Mouse (Mus musculus) CH12.LX (cell line): ENCODE measurements around the gene Uqcr11. TPM values are rescaled to one million over a fixed set of nuclear protein-coding genes. Genes with fewer than 3 reads are reported as not detected.

ENCODE experiments used
- DNase-seq: peaks from one replicate; pipeline ENCODE4 v3.0.0-alpha.2; 2013; ENCODE audit errors: extremely low read depth
- H3K27ac ChIP-seq: 2 replicates; pipeline ENCODE4 v1.5.1; 2012; ENCODE audit warnings: low read depth, mild to moderate bottlenecking, control low read depth, moderate library complexity; ENCODE audit not compliant: insufficient read depth
- H3K27me3 ChIP-seq: replicated peaks from 2 replicates; pipeline ENCODE3; 2012; ENCODE audit warnings: inconsistent platforms
- H3K36me3 ChIP-seq, 2 experiments: replicated peaks in 1 of 2; 2 replicates each; pipeline versions ENCODE3 to v1.6.1; 2012; ENCODE audit warnings: inconsistent platforms in 1 of 2, low read length in 1 of 2, mild to moderate bottlenecking in 1 of 2, mixed read lengths in 1 of 2, moderate library complexity in 1 of 2; ENCODE audit not compliant: control insufficient read depth in 1 of 2, insufficient read depth in 1 of 2
- H3K4me1 ChIP-seq, 2 experiments: 2 replicates each; pipeline ENCODE4 v1.6.1; 2012; ENCODE audit warnings: inconsistent platforms in 1 of 2, moderate library complexity in 1 of 2; ENCODE audit not compliant: insufficient read depth in 2 of 2, control insufficient read depth in 1 of 2
- H3K4me2 ChIP-seq: 2 replicates; pipeline ENCODE4 v1.6.1; 2012; ENCODE audit warnings: low read depth, mild to moderate bottlenecking, control low read depth; ENCODE audit not compliant: poor library complexity, insufficient read depth, severe bottlenecking
- H3K4me3 ChIP-seq, 3 experiments: fragments of 150-350 bp in 1 of 3; sonication (generic) in 1 of 3; replicated peaks in 1 of 3; 2 replicates each; pipeline versions ENCODE3 to v1.5.1; 2011 to 2012; ENCODE audit warnings: low read depth in 2 of 3, low read length in 2 of 3, mild to moderate bottlenecking in 2 of 3, moderate library complexity in 2 of 3, control low read depth in 1 of 3, improper control_type of control experiment in 1 of 3, inconsistent platforms in 1 of 3, mixed read lengths in 1 of 3; ENCODE audit not compliant: poor library complexity in 1 of 3
- H3K79me2 ChIP-seq: replicated peaks from 2 replicates; pipeline ENCODE4 v1.6.1; 2012; ENCODE audit warnings: mild to moderate bottlenecking, moderate library complexity; ENCODE audit not compliant: control insufficient read depth, poor library complexity, insufficient read depth, severe bottlenecking; ENCODE audit errors: extremely low read depth
- H3K9ac ChIP-seq: 2 replicates; pipeline ENCODE4 v1.6.1; 2012; ENCODE audit warnings: low read depth, mild to moderate bottlenecking, control low read depth, moderate library complexity; ENCODE audit not compliant: insufficient read depth
- H3K9me3 ChIP-seq: replicated peaks from 2 replicates; pipeline ENCODE3; 2012; ENCODE audit warnings: low read length, inconsistent platforms, mixed read lengths
- BHLHE40 ChIP-seq: IDR thresholded peaks from 2 replicates; pipeline ENCODE4 v1.6.1; 2011; ENCODE audit warnings: mild to moderate bottlenecking, low read depth, low read length, improper control_type of control experiment
- CHD1 ChIP-seq: IDR thresholded peaks from 2 replicates; pipeline ENCODE4 v1.6.1; 2012; ENCODE audit warnings: low read depth, low read length, improper control_type of control experiment, inconsistent platforms
- CHD2 ChIP-seq: IDR thresholded peaks from 2 replicates; pipeline ENCODE4 v1.6.1; 2011; ENCODE audit warnings: low read length, improper control_type of control experiment
- CTCF ChIP-seq, 2 experiments: IDR thresholded peaks in 1 of 2; conservative IDR thresholded peaks in 1 of 2; 2 replicates each; pipeline ENCODE4 v1.5.1; 2011 to 2012; ENCODE audit warnings: low read depth in 2 of 2, low read length in 2 of 2, improper control_type of control experiment in 1 of 2, inconsistent platforms in 1 of 2, mild to moderate bottlenecking in 1 of 2, moderate library complexity in 1 of 2
- ETS1 ChIP-seq: conservative IDR thresholded peaks from 2 replicates; pipeline ENCODE4 v1.6.1; 2012; ENCODE audit warnings: low read depth, mild to moderate bottlenecking, inconsistent platforms, low read length, improper control_type of control experiment, moderate library complexity
- KAT2A ChIP-seq: IDR thresholded peaks from 2 replicates; pipeline ENCODE4 v1.6.1; 2012; ENCODE audit warnings: low read length, improper control_type of control experiment, inconsistent platforms; ENCODE audit not compliant: insufficient replicate concordance
- MAX ChIP-seq: IDR thresholded peaks from 2 replicates; pipeline ENCODE4 v1.6.1; 2011; ENCODE audit warnings: low read length, improper control_type of control experiment
- MAZ ChIP-seq: IDR thresholded peaks from 2 replicates; pipeline ENCODE4 v1.6.1; 2012; ENCODE audit warnings: low read depth, mild to moderate bottlenecking, inconsistent platforms, low read length, improper control_type of control experiment, moderate library complexity
- MEF2A ChIP-seq: IDR thresholded peaks from 2 replicates; pipeline ENCODE4 v1.6.1; 2014; ENCODE audit warnings: low read depth, mild to moderate bottlenecking, inconsistent platforms, low read length, improper control_type of control experiment, borderline replicate concordance
- NELFE ChIP-seq: IDR thresholded peaks from 2 replicates; pipeline ENCODE4 v1.6.1; 2011; ENCODE audit warnings: low read depth, low read length, improper control_type of control experiment
- POLR2A ChIP-seq: IDR thresholded peaks from 2 replicates; pipeline ENCODE4 v1.6.1; 2011; ENCODE audit warnings: low read depth, mild to moderate bottlenecking, improper control_type of control experiment, low read length
- RAD21 ChIP-seq: IDR thresholded peaks from 2 replicates; pipeline ENCODE4 v1.6.1; 2011; ENCODE audit warnings: low read depth, mild to moderate bottlenecking, low read length, improper control_type of control experiment, moderate library complexity
- SIN3A ChIP-seq: IDR thresholded peaks from 2 replicates; pipeline ENCODE4 v1.6.1; 2012; ENCODE audit warnings: low read length, improper control_type of control experiment, inconsistent platforms
- TBP ChIP-seq: conservative IDR thresholded peaks from 2 replicates; pipeline ENCODE4 v1.6.1; 2011; ENCODE audit warnings: low read depth, low read length, improper control_type of control experiment
- TCF12 ChIP-seq: IDR thresholded peaks from 2 replicates; pipeline ENCODE4 v1.6.1; 2014; ENCODE audit warnings: low read depth, mild to moderate bottlenecking, inconsistent platforms, low read length, improper control_type of control experiment
- ZMIZ1 ChIP-seq: IDR thresholded peaks from 2 replicates; pipeline ENCODE4 v1.6.1; 2012; ENCODE audit warnings: low read depth, mild to moderate bottlenecking, inconsistent platforms, low read length, improper control_type of control experiment
- ZNF384 ChIP-seq: IDR thresholded peaks from 2 replicates; pipeline ENCODE4 v1.6.1; 2012; ENCODE audit warnings: low read depth, low read length, improper control_type of control experiment, inconsistent platforms
- dilution Hi-C: fragments of 300-500 bp; cut with MboI; formaldehyde crosslinking; loops from 2 replicates; pipeline ENCODE4 v1.14.3; 2020; ENCODE audit warnings: low sequenced_read_pairs; ENCODE audit not compliant: extremely low pct_unique_long_range_greater_than_20kb, extremely low pct_ligation_motif_present
- in situ Hi-C: fragments of 300-500 bp; cut with MboI; formaldehyde crosslinking; loops from 3 replicates; pipeline ENCODE4 v1.14.3; 2019; ENCODE audit warnings: low sequenced_read_pairs, low pct_ligation_motif_present, low pct_unique_long_range_greater_than_20kb, mixed read lengths
- polyA plus RNA-seq: library from polyadenylated mRNA; unstranded; fragments of >175 nt; gene quantifications from 2 replicates; pipeline ENCODE4 v1.2.1, GENCODE M21; 2012; ENCODE audit warnings: low read depth; ENCODE audit not compliant: insufficient read length
- total RNA-seq, 2 experiments: library from RNA; depleted of rRNA; stranded (reverse); fragments of 300-350 nt in 1 of 2; fragments of >200 nt in 1 of 2; gene quantifications; 2 replicates each; pipeline ENCODE4 v1.2.3; 2012 to 2014

Uqcr11 gene
- total and polyA plus RNA-seq, 3 experiments = 206 to 466 (median 444) TPM

- no peaks in the 10 kb centered on the region for H3K9me3 ChIP-seq
- peaks cover 30 to 55% of the 10 kb centered on the region in 2 experiments for H3K4me1 ChIP-seq
- peak overlapping the region; percentile 99 for H3K9ac ChIP-seq
- H3K27me3 ChIP-seq = no peaks in the 10 kb centered on the region
- peak overlapping the region; percentile 96 for H3K27ac ChIP-seq
- no peak for DNase-seq
- no peak overlapping the region; the same call in 1 of the 2 replicates for H3K4me2 ChIP-seq
- H3K4me3 ChIP-seq = peak overlapping the region; percentile 97 to 99 (median 97)
- peaks cover 47% of the 10 kb centered on the region for H3K79me2 ChIP-seq
- TF ChIP-seq ZNF384 = peak; percentile 50; the same call in 1 of the 2 replicates
- no peak for TF ChIP-seq TBP
- no peak for TF ChIP-seq RAD21
- no peak for TF ChIP-seq CHD2
- 0 out of 2 replicates have a peak, but pooled peaks have one; percentile 13 for TF ChIP-seq BHLHE40
- peaks cover 20 to 28% of the 10 kb centered on the region in 2 experiments for H3K36me3 ChIP-seq
- in situ Hi-C loops = loop anchor here (25.0 kb wide), 1 partner anchor 254 kb away; the partner anchor contains the start of gene Mknk2
- dilution Hi-C loops = no loop called here
Measured at GRCm38 (mm10) chr10:80432936-80433512, 26.4 kb upstream of the Uqcr11 start.

GRCm38 (mm10) chr10:80432387-80432785, 25.8 kb upstream of the Uqcr11 start:
- peak overlapping the region; percentile 96 for H3K27ac ChIP-seq
- H3K9me3 ChIP-seq = no peaks in the 10 kb centered on the region
- peaks cover 26 to 34% of the 10 kb centered on the region in 2 experiments for H3K36me3 ChIP-seq
- no peak for DNase-seq
- peaks cover 30 to 56% of the 10 kb centered on the region in 2 experiments for H3K4me1 ChIP-seq
- dilution Hi-C loops (no loop called here), in situ Hi-C loops (loop anchor here (25.0 kb wide), 1 partner anchor 255 kb away; the partner anchor contains the start of gene Mknk2)
- TF ChIP-seq TCF12 = 0 out of 2 replicates have a peak, but pooled peaks have one; percentile 9
- no peak for TF ChIP-seq BHLHE40
- TF ChIP-seq CHD1 = peak; percentile 82; the same call in 1 of the 2 replicates
- peak; percentile 53; the same call in 1 of the 2 replicates for TF ChIP-seq ZMIZ1
- H3K27me3 ChIP-seq = no peaks in the 10 kb centered on the region
- H3K4me3 ChIP-seq = peak overlapping the region; percentile 97 to 99 (median 97)
- peak overlapping the region; percentile 99 for H3K9ac ChIP-seq
- H3K4me2 ChIP-seq = peak overlapping the region; percentile 82
- peaks cover 52% of the 10 kb centered on the region for H3K79me2 ChIP-seq

- peak overlapping the region; percentile 97 to 99 (median 97) for H3K4me3 ChIP-seq
- peak; percentile 56 for DNase-seq
- dilution Hi-C loops = no loop called here
- H3K4me1 ChIP-seq = peaks cover 30 to 59% of the 10 kb centered on the region in 2 experiments
- peak overlapping the region; percentile 96 for H3K27ac ChIP-seq
- H3K9ac ChIP-seq = peak overlapping the region; percentile 99
- H3K79me2 ChIP-seq = peaks cover 56% of the 10 kb centered on the region
- H3K9me3 ChIP-seq = peaks cover 2% of the 10 kb centered on the region
- TF ChIP-seq CHD2 (peak; percentile 66), CTCF (conservative IDR thresholded peaks at IDR 0.05 in 1 of 2, IDR thresholded peaks at IDR 0.05 in 1 of 2; ENCODE audit: low read depth in 2 of 2, low read length in 2 of 2) (no peak), MEF2A (peak; percentile 45; the same call in 1 of the 2 replicates), BHLHE40 (peak; percentile 8; the same call in 1 of the 2 replicates), SIN3A (peak; percentile 55; the same call in 1 of the 2 replicates), MAZ (peak; percentile 82; the same call in 1 of the 2 replicates), POLR2A (peak; percentile 27; the same call in 1 of the 2 replicates), NELFE (no peak), MAX (0 out of 2 replicates have a peak, but pooled peaks have one; percentile 17), RAD21 (no peak), TCF12 (peak; percentile 37; the same call in 1 of the 2 replicates), KAT2A (no peak), ETS1 (peak; percentile 44; the same call in 1 of the 2 replicates), ZNF384 (peak; percentile 95)
- H3K36me3 ChIP-seq = peaks cover 32 to 40% of the 10 kb centered on the region in 2 experiments
- no peaks in the 10 kb centered on the region for H3K27me3 ChIP-seq
- H3K4me2 ChIP-seq = peak overlapping the region; percentile 82
- in situ Hi-C loops = loop anchor here (25.0 kb wide), 1 partner anchor 256 kb away; the partner anchor contains the start of gene Mknk2
Measured at GRCm38 (mm10) chr10:80431570-80432386, 25.1 kb upstream of the Uqcr11 start.
